Mouse (Mus musculus) heart, adult 2 months (tissue): ENCODE data around the gene Masp2. TPM values are rescaled to one million over a fixed set of nuclear protein-coding genes. Genes with fewer than 3 reads are reported as not detected.

Source experiments
- DNase-seq, 2 experiments: peaks; one replicate each; pipeline ENCODE4 v3.0.0; 2021
- H3K27ac ChIP-seq: fragments of 200-600 bp; 2 replicates; pipeline ENCODE4 v1.8.1; 2022
- H3K27me3 ChIP-seq: fragments of 200-500 bp; 2 replicates; pipeline ENCODE4 v1.6.1; 2012; ENCODE audit warnings: mild to moderate bottlenecking, low read length, inconsistent platforms, mixed read lengths; ENCODE audit not compliant: control insufficient read depth, insufficient read depth
- H3K36me3 ChIP-seq: fragments of 200-500 bp; 2 replicates; pipeline ENCODE4 v1.6.1; 2012; ENCODE audit warnings: low read length, inconsistent platforms; ENCODE audit not compliant: control insufficient read depth, insufficient read depth
- H3K4me1 ChIP-seq: fragments of 200-500 bp; 2 replicates; pipeline ENCODE4 v1.6.1; 2011; ENCODE audit warnings: low read length; ENCODE audit not compliant: control insufficient read depth, insufficient read depth
- H3K4me3 ChIP-seq: fragments of 200-600 bp; 2 replicates; pipeline ENCODE4 v1.8.1; 2022
- H3K79me2 ChIP-seq: fragments of 200-500 bp; replicated peaks from 2 replicates; pipeline ENCODE4 v1.6.1; 2012; ENCODE audit warnings: mild to moderate bottlenecking, inconsistent platforms, low read length, moderate library complexity, mixed read lengths; ENCODE audit not compliant: control insufficient read depth, insufficient read depth
- H3K9ac ChIP-seq: fragments of 200-500 bp; 2 replicates; pipeline ENCODE4 v1.6.1; 2012; ENCODE audit warnings: low read depth, mild to moderate bottlenecking, control low read depth, inconsistent platforms, low read length, mixed read lengths
- CTCF ChIP-seq: fragments of 200-600 bp; IDR thresholded peaks from 2 replicates; pipeline ENCODE4 v1.8.1; 2022; ENCODE audit warnings: antibody characterized with exemption, mild to moderate bottlenecking, moderate library complexity
- EP300 ChIP-seq: fragments of 200-500 bp; IDR thresholded peaks from 2 replicates; pipeline ENCODE4 v1.6.1; 2011; ENCODE audit warnings: low read depth, low read length, control low read depth; ENCODE audit not compliant: insufficient read depth
- POLR2A ChIP-seq: fragments of 200-500 bp; IDR thresholded peaks from 2 replicates; pipeline ENCODE4 v1.6.1; 2011; ENCODE audit warnings: mild to moderate bottlenecking, low read depth, low read length, control low read depth; ENCODE audit not compliant: insufficient read depth
- WGBS: fragments of 180-500 bp; shearing (Covaris S2); methylation state at CpG from one replicate; pipeline ENCODE4 v1.1.7; 2018; 5-methylcytosine and 5-hydroxymethylcytosine counted together
- intact Hi-C: fragments of 180-260 bp; cut with DNase I; formaldehyde crosslinking; loops from one replicate; pipeline ENCODE4 v1.15.1; 2025
- polyA plus RNA-seq: library from polyadenylated mRNA; depleted of rRNA; stranded (reverse); fragments of >200 nt; gene quantifications from 2 replicates; pipeline ENCODE4 v1.2.3, GENCODE M21; 2012
- total RNA-seq, 2 experiments: library from RNA; stranded (reverse); gene quantifications; 2 replicates each; pipeline ENCODE4 v1.2.3; 2021

Gene Masp2
- total and polyA plus RNA-seq, 3 experiments, result 0.29 to 2.3 (median 0.52) TPM

DNA sequence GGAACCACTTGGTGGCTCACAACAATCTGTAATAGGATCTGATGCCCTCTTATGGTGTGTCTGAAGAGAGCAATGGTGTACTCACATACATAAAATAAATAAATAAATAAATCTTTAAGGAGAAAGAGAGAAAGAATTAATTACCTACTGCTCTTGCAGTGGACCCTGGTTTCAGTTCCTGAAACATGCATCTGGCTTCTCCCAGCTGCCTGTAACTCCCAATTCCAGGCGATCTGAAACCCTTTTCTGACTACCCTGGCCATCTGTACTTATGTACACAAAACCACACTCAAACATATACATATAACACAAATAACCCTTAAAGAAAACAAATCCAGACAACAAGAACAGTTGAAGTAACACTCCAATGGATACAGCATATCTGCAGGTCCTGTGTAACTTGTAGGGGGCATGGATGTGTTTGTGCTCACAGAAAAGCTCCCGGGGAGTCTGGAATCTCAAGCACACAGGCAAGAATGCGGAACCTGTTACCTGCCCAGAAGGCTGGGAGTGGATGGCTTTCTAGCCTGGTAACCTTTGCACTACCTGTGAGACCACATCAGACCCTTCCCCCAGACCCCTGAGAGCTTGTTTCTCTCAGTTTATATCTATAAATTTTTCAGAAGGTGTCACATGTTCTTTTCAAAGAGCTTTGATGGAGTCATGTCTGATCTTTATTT is 29.8 kb downstream of the Masp2 start:
- DNase-seq, result no peak
- intact Hi-C loops, result no loop called here
- Histone ChIP-seq H3K4me3 (no peak overlapping the region), H3K4me1 (no peaks in the 10 kb centered on the region), H3K79me2 (no peaks in the 10 kb centered on the region), H3K27me3 (no peaks in the 10 kb centered on the region), H3K27ac (no peak overlapping the region), H3K9ac (no peak overlapping the region), H3K36me3 (no peaks in the 10 kb centered on the region)
- no peak for TF ChIP-seq CTCF
- 73% methylated on average over 3 of the region's 3 CpGs for WGBS

DNA sequence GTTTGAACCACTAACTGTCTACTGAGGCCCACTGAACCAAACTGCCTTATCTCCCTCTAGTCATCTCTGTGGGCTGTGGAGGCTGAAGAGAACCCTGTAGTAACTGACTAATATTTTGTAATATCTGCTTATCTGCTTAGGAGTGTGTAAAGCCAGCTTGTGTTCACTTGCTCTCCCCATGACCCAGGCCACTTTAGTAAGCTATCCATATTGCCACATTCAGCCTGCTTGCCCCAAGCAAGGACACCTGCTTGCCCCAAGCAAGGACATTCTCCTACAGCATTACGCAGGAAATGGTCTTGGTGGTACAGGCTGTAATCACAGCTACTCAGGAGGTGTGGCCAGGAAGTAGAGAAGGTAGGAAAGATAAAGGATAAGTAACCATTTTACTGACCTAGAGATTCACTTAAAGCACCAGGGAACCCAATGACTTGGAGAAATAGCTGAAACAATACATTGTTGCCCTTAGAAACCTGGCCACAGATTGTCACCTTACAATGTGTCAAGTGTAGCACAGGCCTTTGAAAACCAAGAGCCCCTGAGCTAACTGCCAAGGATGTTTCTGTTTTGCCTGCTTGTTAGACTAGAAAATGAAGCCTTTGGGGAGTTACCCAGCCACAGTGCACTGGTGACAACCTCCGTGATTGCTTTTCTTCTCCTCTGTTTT is 31.2 kb downstream of the Masp2 start:
- intact Hi-C loops, result no loop called here
- Histone ChIP-seq H3K36me3 (no peaks in the 10 kb centered on the region), H3K4me3 (no peak overlapping the region), H3K27me3 (no peaks in the 10 kb centered on the region), H3K79me2 (no peaks in the 10 kb centered on the region), H3K27ac (no peak overlapping the region), H3K9ac (no peak overlapping the region), H3K4me1 (no peaks in the 10 kb centered on the region)
- 58% methylated on average over 2 of the region's 2 CpGs for WGBS
- DNase-seq, result no peak
- TF ChIP-seq CTCF, result no peak
- no peak for TF ChIP-seq EP300
- TF ChIP-seq POLR2A, result no peak

DNA sequence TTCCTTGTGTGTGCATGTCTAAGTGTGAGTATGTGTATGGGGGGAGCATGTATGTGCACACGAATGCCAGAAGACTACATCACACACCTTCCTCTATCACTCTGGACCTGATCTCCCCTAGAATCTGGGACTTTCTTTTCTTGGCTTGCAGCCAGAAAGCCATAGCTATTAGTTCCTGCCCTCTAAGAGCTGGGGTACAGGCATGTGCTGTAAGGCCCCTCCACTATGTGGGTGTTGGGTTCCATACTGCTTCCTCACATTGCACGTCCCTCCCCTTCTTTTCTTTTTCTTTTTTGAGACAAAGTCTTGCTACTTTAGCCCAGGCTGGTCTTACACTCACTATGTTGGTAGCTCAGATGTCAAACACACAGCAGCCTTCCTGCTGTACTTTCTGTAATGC is 33.0 kb downstream of the Masp2 start:
- 67% methylated on average over 2 of the region's 2 CpGs for WGBS
- no peak overlapping the region for H3K27ac ChIP-seq
- no peaks in the 10 kb centered on the region for H3K4me1 ChIP-seq
- no peak for DNase-seq
- H3K36me3 ChIP-seq, result no peaks in the 10 kb centered on the region
- no peak overlapping the region for H3K9ac ChIP-seq
- TF ChIP-seq EP300 (no peak), POLR2A (no peak), CTCF (no peak)
- no peak overlapping the region for H3K4me3 ChIP-seq
- H3K79me2 ChIP-seq, result no peaks in the 10 kb centered on the region
- intact Hi-C loops, result no loop called here
- H3K27me3 ChIP-seq, result no peaks in the 10 kb centered on the region

DNA sequence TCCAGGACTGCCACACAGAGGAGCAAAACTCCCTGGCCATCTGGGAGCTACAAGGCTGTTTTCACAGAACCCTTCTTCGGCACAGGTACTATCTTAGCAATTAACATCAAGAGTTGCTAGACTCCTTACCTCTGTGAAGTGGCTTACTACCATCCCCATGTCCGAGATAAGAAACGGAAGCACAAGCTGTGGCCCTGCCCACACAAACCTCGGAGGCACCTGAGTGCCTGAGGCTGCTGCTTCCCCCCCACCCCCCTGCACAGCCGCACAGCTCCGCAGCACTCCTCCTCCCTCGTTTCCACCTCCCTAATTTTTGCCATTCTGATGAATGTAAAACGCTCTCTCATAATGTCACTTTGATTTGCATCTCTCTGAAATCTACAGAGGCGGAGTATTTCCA is 35.9 kb downstream of the Masp2 start:
- no peaks in the 10 kb centered on the region for H3K27me3 ChIP-seq
- WGBS, result 48% methylated on average over 9 of the region's 9 CpGs
- DNase-seq, result no peak

DNA sequence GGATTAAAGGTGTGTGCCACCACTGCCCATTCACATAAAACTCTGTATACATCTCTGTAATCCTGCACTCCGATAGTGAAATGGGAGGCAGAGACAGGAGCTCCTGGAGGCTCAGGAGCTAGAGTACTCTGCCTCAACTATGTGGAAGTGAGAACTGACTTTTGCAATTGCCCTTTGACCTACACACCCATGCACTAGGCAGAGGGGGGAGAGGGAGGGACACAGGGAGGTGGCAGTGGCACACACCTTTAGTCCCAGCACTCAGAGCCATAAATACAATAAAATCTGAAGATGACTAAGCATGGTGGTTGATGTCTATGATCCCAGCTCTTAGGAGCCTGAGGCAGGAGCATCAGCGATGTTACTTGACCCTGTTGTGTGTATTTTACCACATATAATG is 37.1 kb downstream of the Masp2 start:
- Histone ChIP-seq H3K36me3 (no peaks in the 10 kb centered on the region), H3K27ac (no peak overlapping the region), H3K79me2 (no peaks in the 10 kb centered on the region), H3K9ac (no peak overlapping the region), H3K4me1 (no peaks in the 10 kb centered on the region; the same call in 1 of the 2 replicates), H3K27me3 (no peaks in the 10 kb centered on the region), H3K4me3 (no peak overlapping the region)
- WGBS, result 84% methylated on average over 2 of the region's 2 CpGs
- no peak for DNase-seq
- TF ChIP-seq CTCF, result no peak
- TF ChIP-seq EP300, result no peak
- no peak for TF ChIP-seq POLR2A
- intact Hi-C loops, result no loop called here

More for the DNA sequence above, 35.9 kb downstream of the Masp2 start:
- Histone ChIP-seq H3K27ac (no peak overlapping the region), H3K36me3 (no peaks in the 10 kb centered on the region), H3K4me1 (no peaks in the 10 kb centered on the region), H3K4me3 (no peak overlapping the region), H3K9ac (no peak overlapping the region), H3K79me2 (no peaks in the 10 kb centered on the region)
- no peak for TF ChIP-seq CTCF
- no peak for TF ChIP-seq EP300
- no peak for TF ChIP-seq POLR2A
- intact Hi-C loops, result no loop called here

DNA sequence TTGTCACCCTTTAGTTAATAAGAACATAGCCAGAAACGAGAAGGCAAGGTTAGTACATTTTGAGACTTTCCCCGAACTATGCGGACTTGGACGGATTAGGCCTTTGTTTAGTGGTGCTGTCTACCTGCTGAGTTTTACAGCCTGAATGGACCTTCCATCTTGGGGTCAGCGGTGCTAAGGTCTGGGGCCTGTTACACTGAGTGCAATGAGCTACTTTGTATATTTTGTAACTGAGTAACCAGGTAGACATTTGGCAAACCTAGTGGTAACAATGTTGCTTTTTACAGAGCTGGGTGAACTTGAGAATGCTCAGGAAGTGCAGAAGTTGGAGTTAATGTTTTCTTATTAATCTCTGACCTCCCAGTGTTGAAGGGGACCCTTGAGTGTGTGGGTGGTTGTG is 38.8 kb downstream of the Masp2 start:
- H3K4me1 ChIP-seq, result no peaks in the 10 kb centered on the region; the same call in 1 of the 2 replicates
- TF ChIP-seq CTCF (no peak), POLR2A (no peak), EP300 (no peak)
- no peak overlapping the region for H3K9ac ChIP-seq
- H3K4me3 ChIP-seq, result no peak overlapping the region
- 90% methylated on average over 5 of the region's 5 CpGs for WGBS
- no peaks in the 10 kb centered on the region for H3K79me2 ChIP-seq
- no peak for DNase-seq
- intact Hi-C loops, result no loop called here
- no peak overlapping the region for H3K27ac ChIP-seq
- no peaks in the 10 kb centered on the region for H3K27me3 ChIP-seq
- no peaks in the 10 kb centered on the region for H3K36me3 ChIP-seq
